Mouse (Mus musculus): Measurements from ENCODE around the gene Gypa. TPM values are rescaled to one million over a fixed set of nuclear protein-coding genes. Genes with fewer than 3 reads are reported as not detected.

The Gypa gene
- under 1 TPM; 0.28 to 0.33 TPM for total RNA-seq (2021)
- long read RNA-seq, experiment 1 = 0 reads
- long read RNA-seq, experiment 2, partial matches to known transcripts = 0 of 1 reads
- long read RNA-seq, experiment 2, other reads (novel, unspliced or antisense) = 0 of 1 reads

DNA sequence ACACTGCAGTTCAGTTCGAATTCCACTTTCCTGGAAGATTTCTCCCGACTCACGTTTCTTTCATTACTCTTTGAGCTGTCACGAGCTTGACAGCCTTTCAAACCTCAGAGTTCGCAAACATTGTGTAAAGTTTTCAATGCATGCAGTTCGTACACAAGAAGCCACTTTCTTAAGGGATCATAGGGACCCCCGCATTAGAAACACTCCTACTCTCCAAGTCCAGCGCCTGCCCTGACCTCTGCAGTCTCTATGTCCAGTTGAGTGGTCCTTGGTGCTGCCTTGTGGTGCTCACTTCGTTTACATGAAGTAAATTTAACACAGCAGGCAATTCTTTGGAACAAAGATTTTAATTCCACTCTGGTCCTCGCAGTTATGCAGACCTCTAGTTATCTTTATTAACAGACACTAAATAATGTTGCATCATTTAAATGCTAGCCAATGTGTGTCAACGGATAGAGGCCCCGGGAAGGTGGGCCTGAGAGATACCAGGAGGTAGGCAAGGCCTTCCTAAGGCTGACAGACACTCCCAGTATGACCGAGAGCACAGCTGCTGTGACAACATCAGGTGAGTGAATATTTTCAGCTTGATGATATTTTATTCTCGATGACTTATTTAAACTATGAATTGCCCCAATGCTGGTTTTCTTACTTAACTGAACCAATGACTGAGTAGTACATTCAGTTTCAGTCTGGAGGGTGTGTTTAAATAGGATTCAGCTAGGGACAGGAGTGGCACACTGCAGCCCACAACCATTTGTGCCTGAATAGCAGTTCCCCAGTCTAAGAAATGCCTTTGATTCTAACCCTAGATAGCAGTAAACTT is at the start of gene Gypa:
Gypa (plus strand) TSS at position 259 of the 823 bp plus-strand sequence.
- DNase-seq (ENCODE audit: low spot score in 2 of 2) = no peak

DNA sequence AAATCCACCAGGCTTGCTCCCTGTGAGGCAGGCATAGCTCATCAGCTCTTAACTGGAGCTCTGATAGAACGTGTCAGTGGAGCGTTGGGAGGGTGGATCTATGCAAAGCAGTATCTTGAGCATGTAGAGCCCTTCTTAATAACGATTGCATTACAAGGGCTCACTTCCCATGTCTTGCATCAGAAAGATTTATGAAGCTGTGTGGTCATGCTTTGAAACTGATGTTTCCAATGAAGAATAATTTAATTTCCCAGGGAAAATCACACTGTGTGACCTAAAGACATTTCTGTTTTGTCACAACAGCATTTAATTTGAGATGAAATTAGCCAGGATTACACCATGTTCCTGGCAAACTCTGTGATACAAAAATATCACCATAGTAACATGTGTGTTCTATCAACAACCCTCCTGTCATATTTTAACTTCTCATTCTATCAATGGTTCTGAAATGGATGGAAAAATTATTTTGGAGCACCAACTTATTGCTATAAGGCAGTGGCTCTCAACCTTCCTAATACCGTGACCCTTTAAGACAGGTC is 49.0 kb upstream of the Gypa start:
- peak; percentile 19 to 58 for DNase-seq (ENCODE audit: low spot score in 2 of 2)

DNA sequence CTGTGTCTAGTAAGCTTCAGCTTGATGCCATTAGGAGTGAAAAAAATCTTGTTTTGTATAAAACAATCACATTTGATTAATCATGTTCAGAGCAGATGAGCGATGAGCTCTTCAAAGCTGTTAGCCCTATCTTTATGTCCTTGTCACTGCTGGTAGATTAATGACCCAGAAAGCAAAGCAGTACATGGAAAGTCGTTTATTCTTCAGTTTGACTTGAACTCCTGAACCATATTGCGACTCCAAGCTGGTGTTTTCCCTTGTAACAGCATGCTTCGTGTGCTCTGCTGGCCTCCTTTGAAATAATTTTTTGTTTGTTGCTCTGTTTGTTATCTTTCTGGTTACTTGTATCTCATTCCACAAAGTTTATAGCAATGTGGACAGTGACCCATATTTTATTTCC is 46.4 kb upstream of the Gypa start:
- no peak for DNase-seq (ENCODE audit: low spot score in 2 of 2)

DNA sequence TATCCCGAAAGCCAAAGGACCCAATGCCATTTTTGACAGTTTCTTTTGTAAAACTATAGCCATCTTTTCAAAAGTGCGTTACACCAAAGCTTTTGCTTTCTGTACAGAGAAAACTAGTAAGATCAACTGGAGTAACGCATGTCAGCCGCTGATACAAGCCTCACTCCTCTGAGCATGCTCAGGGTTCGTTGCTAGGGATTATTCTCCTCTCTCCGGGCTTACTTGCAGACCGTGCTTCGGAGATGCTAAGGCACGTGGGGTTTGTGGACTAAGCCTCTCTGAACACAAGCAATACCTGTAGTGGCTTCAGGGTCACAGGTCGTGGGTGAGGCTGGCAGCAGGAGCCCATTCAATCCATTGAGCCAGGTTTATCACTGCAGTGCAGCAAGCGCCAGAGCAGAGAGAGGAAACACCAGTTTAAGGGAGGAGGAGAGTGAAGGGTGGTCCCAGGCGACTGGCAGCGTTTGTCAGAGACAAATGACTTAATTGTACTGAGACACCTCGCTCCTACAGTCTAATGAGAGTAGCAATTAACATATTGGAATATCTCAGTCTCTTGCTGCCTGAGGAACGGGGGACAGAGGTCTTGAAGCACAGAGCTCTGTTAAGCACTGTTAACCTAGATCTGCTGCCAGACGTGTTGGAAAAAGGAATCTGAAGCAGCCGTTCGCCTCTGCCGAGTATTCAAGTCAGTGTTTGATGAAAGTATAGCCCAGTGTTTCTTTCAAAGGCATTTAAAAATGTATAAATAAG is 41.5 kb upstream of the Gypa start:
- no peak for DNase-seq (ENCODE audit: low spot score in 2 of 2)

DNA sequence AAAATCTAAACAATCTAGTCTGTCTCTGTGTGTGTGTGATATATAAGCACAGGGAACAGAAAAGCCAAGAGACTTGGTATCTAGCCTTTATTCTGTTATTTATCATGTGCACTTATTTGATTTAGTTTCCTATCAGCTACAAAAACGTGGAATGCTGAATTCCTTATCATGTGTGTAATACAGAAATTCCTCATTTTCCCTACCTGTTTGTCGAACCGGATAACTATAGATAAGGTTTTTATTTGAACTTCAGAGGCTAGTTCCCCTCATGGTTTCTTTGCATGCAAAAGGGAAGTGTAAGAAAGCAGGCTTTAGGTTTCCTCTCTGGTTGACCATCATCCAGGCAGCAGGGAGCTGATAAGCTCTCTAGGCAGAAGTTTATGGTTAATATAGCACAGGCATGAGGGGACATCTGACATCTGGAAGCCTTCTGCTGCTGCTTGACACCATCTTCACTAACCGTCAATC is 30.1 kb upstream of the Gypa start:
- no peak for DNase-seq (ENCODE audit: low spot score in 2 of 2)

DNA sequence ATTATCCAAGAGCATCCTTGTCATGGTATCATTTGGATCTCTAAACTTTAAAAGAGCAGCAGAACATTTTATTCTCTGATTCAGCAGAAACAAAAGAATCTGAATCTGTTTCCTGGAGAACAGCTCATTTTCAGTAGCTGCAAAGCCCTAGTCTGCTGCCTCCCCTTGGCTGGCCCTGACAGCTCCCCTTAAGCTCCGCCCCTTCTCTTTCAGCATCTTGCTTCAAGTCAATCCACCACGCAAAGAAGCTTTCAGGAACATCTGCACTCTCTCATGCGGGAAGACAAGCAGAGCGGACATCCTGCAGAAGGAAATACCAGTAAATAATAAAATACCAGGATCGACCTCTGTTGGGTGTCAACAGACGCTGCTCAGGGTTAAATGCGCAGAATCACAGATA is 18.6 kb upstream of the Gypa start:
- no peak for DNase-seq (ENCODE audit: low spot score in 2 of 2)

DNA sequence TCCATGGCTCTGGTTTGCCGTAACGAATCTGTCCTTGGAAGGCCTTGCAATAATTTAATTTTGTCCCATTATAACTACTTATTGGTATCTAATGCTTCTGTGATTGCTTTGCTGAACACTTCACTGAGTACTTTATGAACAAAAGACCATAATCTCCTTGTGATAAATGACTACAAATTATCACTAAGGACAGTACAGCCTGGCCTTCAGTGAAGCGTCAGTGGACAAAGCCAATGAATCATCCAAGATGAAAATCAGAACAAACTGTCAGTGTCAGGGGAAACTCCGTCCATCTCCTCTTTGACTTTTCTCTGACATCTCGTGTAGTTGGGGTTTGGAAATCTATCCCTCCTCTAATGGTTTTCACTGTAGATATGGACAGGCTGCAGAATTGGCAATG is 15.4 kb upstream of the Gypa start:
- no peak for DNase-seq (ENCODE audit: low spot score in 2 of 2)

DNA sequence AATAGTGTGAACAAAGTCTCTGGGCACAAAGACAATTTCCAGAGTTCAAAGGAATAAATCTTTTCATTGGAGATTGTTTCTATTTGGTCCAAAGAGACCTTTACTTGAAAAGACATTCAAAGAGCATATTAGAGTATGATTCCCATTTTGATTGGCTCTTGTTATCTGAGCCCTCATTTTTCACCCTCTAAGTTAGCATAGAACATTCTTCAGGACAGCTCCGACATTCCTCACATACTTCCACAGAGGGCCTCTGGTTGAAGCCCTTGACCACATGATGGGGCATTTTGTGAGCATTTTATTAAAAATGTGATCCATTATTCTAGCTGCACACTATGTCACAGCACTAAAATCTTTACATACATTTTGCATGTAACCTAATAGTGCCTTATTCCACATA is 14.5 kb upstream of the Gypa start:
- DNase-seq (ENCODE audit: low spot score in 2 of 2) = no peak

DNA sequence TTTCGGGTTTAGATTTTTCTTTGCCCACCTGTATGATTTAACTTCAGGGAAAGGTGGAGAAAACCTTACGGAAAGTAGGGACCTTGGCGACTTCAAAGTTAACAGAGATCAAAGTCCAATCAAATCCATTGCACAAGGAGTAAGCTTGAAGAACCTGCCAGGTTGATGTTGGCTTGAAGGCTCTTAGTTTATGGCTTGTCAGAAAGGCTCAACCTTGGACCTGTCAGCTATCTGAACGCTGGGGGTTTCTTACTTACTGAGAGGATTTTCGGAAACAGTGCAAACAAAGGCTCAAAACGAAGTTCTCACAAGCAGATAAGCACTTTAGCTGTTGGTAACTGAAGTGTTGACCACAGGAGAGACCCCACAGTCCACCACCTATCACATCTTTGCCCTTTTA is 11.4 kb upstream of the Gypa start:
- no peak for DNase-seq (ENCODE audit: low spot score in 2 of 2)

DNA sequence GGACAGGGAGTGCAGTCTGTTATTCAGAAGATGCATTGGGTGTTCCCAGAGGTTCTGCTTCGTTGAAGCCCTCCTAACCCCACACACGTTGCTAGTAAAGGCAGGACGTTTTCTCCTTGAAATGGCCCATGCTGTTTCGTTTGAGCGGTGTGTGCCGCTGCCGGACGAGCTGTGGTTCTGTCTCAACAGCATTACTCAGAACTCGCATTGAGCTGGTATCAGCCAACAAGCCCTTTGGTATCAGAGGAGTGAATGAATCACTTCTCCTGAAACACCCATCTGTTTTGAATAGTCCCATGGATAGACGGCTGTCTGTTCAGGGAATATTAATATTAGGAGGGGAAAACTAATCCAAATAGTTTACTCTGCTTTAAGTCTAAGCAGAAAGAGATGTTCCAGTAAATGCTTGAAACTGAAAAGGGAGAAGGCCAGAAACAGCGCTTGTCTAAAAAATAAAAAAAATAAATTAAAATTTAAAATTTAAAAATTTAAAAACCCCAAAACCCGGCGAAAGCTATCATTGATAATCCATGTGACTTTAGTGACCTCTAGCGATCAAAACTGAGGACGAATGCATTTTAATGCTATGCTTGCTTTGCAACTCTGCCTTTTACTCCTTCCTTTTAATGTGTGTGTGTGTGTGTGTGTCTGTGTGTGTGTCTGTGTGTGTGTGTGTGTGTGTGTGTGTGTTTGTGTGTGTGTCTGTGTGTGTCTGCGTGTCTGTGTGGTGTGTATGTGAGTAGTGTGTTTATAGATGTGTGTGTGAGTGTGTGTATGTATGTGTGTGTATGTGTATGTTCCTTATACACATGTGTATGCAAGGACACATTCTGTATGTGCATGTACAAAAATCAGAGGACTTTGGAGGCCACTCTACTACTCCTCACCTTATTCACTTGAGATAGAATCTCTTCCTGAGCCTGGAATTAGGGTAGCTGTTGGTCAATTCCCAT is 10.5 kb upstream of the Gypa start:
- peak; percentile 19 to 63 for DNase-seq (ENCODE audit: low spot score in 2 of 2)

DNA sequence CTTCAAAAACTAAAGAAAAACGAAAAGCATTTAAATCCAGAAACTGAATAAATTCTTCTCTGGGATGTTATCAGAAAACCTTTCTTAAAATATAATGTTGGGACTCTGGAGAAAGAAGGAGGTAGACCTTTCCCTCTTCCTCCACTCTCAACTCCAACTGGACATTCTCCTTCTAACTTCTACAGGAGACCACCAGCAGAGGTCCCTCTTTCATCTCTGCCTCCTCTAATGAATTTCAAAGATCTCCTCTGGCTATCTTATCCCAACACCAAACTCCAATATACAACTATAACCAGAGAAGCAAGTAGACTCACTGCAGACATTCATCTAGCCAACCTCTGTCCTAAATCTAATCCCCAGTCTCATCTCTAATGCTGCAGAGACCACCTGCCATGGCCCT is 2.0 kb upstream of the Gypa start:
- no peak for DNase-seq (ENCODE audit: low spot score in 2 of 2)

DNA sequence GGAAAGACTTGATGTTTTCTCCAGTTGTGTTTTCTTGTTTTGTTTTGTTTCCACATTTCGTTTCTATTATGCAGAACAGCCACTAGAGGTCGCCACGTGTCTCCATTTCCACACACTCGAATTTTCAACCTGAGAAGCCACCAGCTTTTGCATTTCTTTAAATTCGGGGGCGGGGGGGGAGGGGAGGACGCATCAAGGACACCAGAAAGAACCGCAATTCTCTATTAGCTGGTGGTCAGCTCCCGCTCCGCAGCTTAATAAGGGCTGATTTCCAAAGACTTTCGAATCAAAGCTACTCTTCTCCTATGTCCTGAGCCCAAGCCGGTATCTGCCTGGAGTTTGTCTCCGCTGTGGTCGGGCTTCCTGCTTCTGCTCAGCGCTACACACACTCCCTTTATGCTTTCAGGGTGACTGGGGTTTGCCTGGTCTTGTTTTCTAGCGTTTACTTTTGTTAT is 567 bp upstream of the Gypa start:
- peak; percentile 53 to 57 for DNase-seq (ENCODE audit: low spot score in 2 of 2)

DNA sequence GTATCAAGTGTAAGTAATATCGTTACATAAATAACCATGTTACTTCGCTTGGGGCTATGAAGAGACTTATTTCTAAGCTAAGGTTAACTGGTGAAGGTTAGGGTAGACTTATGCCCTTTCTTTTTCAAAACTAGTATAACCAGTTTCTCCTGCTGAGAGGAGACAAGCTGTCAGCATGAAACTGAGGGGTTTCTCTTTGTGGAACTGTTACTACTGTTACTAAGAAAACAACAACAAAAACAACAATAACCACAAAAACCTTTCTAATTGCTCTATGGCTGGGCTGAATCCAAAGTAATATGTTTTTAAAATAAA is 722 bp downstream of the Gypa start:
- no peak for DNase-seq (ENCODE audit: low spot score in 2 of 2)

DNA sequence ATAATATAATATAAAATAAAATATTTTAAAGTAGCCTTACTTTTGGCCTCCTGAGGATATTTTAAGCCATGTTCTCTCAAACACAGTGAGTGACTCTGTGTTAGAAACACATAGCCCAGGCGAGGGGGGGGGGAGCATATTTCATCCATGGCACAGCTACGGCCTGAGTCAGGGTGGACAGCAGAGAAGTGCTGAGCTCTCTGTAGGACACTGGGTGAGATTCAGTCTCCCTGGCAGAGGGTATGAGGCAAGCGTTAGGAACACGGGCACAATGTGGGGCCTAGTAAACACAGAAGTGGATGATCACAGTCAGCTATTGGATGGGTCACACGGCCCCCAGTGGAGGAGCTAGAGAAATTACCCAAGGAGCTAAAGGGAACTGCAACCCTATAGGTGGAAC is 1.2 kb downstream of the Gypa start:
- DNase-seq (ENCODE audit: low spot score in 2 of 2) = no peak

DNA sequence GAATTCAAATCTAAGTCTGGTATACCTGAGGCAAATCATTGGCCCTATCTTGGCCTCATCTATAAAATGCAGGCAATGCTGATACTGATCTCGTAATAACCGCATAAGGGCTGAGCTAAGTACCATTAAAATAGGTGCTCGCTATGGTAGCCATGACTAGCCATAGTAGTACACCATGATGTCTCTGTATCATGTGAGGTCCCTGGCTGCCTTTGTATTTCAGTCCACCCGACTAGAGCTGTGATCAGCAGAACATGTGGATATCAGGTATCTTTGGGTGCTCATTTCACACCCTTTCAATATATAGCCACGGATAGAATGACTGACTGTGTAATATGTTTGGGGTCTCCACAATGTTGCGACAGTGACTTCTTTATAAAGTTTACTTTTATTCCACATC is 1.9 kb downstream of the Gypa start:
- DNase-seq (ENCODE audit: low spot score in 2 of 2) = no peak

DNA sequence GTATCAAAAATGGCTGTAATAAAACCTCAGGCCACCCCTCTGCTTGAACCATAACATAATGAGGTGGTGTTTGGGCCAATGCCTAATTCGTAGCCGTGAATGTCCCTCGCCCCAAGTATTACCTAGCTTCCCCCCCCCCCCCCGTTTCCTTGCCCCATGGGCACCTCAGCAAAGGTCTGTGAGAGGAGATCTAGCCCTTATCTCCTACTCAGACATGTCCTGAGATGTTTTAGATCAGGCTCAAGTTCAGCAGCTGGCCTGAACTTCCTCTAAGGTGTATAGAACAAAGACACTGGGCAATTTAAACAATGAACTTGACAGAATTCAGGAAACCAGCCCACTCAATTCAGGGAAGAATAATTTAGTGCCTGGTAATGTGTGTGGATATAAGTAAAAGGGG is 3.7 kb downstream of the Gypa start:
- DNase-seq (ENCODE audit: low spot score in 2 of 2) = no peak

DNA sequence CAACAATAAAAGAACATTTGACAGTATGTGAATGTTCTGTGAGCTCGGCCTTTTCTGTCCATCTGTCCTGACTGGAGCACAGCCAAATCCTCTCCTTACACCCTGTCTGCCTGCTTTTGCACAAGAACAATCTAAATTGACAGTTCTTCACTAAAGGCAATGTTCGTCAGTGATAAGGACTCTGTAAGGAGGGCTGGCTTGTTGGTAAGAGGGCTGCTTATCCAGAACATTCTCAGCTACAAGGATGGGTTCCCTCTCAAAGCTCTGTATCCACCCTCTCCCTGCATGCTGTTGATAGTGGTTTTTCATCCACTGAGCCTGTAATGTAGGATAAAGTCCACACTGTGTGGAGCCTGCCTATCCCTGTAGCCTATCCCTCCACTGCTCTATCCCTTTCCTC is 6.7 kb downstream of the Gypa start:
- DNase-seq (ENCODE audit: low spot score in 2 of 2) = no peak

DNA sequence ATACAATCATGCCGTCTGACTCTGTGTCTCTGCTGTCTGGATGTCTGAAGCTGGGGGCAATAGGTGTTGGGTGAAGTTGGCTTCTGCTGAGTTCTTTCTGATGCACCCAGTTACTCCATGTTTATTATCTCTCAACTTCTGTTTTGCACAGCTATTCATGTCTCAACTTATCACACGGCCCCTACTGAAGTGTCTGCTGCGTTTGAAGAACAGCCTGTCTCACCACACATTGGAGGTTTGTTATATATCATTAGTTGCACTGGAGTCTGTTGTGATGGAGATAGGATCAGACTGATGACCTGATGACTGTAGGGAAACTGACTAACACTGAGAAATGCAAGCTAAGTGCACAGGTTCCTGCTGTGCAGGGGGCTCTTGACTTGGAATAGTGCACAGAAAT is 7.2 kb downstream of the Gypa start:
- DNase-seq (ENCODE audit: low spot score in 2 of 2) = no peak

DNA sequence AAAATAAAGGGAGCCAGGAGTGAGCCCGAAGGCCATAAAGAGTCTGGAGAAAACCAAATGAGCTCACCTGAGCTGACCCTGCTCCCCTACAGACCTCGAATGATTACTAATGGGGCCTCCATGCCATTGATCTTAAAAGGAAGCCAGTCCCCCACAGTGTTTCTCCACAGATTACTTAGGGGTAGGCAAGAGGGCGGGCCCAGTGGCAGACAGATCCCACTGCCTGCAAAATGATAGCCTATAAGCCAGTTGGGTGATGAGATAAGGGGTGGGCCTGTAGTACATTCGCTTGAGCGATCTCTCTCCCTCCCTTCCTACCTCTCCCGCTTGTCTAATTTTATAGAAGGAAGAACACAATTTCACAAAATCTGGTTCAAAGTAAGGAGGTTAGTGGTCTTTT is 7.7 kb downstream of the Gypa start:
- no peak for DNase-seq (ENCODE audit: low spot score in 2 of 2)

DNA sequence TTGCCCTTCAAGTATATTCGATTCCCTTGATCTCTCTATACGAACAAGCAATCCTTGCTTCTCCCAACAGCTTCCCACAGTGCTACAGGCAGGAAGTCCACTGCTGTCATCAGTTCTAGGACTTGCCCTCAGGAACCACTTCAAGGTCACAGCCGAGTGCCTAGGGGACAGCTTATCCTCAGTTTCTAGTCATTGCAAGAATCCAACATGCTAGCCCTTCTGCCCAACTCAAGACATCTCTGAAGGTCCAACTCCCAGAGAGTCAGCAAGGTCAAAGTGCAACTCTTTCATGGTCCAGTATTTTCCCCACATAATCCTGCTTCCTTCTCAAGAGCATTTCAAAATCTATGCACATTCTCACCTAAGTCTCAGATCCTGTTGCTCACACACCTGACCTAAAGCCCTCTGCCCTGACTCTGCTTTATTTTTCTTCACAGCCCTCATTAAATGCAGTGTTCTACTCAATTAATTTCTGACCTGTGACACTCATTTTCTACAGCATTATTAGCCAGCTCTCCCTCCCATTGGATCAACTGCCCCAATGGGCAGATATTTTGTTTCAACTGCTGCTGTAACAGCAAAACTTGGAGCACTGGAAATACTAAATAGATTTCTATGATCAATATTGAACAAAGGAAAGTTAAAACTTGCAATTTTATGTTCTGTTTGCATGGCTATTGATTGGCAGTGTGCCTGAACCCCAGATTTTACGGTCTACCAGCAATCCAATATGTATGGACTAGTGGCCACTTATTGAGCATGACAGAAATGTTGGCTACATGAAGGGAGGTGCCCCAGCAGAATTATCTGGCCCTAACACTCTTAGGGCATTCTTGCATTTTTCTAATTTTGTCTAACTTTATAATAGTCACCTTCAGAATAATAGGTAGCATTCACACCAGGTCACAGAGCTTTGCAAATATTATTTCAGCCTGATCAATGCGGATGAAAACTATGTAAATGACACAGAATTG is 33.1 kb downstream of the Gypa start:
- no peak for DNase-seq (ENCODE audit: low spot score in 2 of 2)

Measured in layer of hippocampus, postnatal 14 days (tissue).